Mouse (Mus musculus): ENCODE measurements around the gene Sipa1l2. TPM values are rescaled to one million over a fixed set of nuclear protein-coding genes. Genes with fewer than 3 reads are reported as not detected.

Gene Sipa1l2
- polyA plus RNA-seq, 1 experiment from 2014 or later: 31.8 TPM

DNA sequence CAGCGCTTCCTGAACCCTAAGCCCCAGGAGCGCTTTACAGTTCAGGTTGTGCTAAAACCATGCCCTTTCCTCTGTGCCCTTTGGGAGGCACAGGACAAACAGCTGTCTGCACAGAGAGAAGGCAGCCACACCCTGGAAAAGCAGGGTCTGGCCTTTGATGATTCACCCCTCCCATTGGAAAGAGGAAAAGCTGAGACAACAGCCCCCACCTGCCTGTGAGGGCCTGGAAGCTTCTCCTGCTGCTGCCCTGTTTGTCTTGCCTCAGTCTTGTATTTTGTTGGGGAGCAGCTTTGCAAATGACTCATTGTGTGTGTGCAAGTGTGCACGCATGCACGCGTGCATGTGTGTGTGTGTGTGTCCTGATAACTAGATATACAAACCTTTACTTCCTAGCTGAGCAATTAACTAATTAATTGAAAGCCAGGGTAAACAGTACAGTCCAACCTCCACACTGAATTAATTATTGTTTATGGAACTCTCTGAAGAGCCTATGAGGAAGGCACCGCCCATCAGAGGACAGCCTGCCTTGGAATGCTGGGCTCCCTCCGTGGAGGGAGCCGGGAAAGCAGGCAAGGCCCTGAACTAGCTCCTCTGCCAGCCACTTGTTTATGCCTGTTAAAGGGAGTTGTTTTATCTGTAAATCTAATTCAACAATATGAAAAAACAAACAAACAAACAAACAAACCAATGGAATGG is 35.4 kb upstream of the Sipa1l2 start:
- Histone ChIP-seq H3K27me3 (no peaks in the 10 kb centered on the region), H3K4me3 (replicated peaks) (no peak overlapping the region), H3K9ac (replicated peaks) (no peak overlapping the region), H3K4me1 (replicated peaks) (peaks cover 9% of the 10 kb centered on the region; the same call in 1 of the 2 replicates), H3K4me2 (replicated peaks) (no peak overlapping the region), H3K27ac (no peak overlapping the region), H3K9me3 (no peaks in the 10 kb centered on the region), H3K36me3 (no peaks in the 10 kb centered on the region)
- ATAC-seq: no peak
- WGBS: 81% methylated on average over 8 of the region's 8 CpGs

DNA sequence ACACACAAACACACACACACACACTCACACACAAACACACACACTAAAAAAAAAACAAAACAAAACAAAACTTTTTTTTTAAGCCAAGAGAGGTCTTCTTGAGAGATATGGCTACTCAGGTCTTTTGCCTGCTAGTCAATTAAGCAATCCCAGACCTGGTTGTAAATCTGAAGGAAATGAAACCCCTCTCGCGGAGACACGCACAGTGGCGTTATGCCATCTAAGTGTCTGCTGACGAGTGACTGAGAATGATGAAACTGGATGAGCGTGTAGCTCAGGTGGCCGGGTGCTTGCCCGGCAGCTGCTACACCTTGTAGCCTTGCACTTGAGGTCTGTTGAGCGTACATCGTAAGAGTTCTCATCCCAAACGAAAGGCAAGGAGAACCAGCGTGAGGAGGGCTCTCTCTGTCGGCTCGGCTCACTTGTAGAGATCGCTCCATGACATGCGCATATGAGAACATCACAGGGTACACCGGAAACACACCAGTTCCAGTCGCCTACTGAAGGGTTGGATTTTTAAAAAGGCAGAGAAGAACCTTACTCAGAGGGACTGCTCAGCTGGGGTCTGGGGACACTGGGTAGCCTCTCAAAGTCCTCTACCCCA is 34.7 kb upstream of the Sipa1l2 start:
- no peak for ATAC-seq
- H3K27me3 ChIP-seq: no peaks in the 10 kb centered on the region
- H3K27ac ChIP-seq: no peak overlapping the region
- H3K9me3 ChIP-seq: no peaks in the 10 kb centered on the region
- H3K4me3 ChIP-seq (replicated peaks): no peak overlapping the region
- H3K4me1 ChIP-seq (replicated peaks): peaks cover 9% of the 10 kb centered on the region; the same call in 1 of the 2 replicates
- no peaks in the 10 kb centered on the region for H3K36me3 ChIP-seq
- H3K4me2 ChIP-seq (replicated peaks): no peak overlapping the region
- 92% methylated on average over 18 of the region's 18 CpGs for WGBS
- H3K9ac ChIP-seq (replicated peaks): no peak overlapping the region

DNA sequence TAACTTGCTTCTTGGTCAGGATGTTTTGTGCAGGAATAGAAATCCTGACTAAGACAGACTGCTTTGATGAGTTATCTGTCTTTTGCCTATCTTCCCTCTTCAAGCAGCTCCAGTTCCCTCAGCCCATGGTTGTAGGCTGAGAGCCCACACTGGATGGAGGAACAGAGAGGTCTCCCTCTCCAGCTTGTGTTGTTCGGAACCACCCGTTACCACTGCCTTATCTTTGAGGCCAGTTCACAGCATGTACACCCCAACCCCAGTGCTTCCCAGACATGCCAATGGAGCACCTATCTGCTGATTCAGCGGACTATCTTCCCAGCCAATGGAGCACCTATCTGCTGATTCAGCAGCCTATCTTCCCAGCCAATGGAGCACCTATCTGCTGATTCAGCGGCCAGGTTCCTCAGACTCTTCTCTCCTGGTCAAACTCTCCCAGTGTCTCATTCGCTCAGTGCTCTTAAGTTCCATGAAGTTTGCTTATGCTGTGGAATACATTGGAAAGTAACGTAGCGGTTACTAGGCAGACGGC is 33.8 kb upstream of the Sipa1l2 start:
- Histone ChIP-seq H3K4me1 (replicated peaks) (peaks cover 9% of the 10 kb centered on the region; the same call in 1 of the 2 replicates), H3K4me3 (replicated peaks) (no peak overlapping the region), H3K9ac (replicated peaks) (no peak overlapping the region), H3K27me3 (no peaks in the 10 kb centered on the region), H3K4me2 (replicated peaks) (no peak overlapping the region), H3K27ac (no peak overlapping the region), H3K36me3 (no peaks in the 10 kb centered on the region), H3K9me3 (no peaks in the 10 kb centered on the region)
- ATAC-seq: no peak
- 89% methylated on average over 8 of the region's 8 CpGs for WGBS

DNA sequence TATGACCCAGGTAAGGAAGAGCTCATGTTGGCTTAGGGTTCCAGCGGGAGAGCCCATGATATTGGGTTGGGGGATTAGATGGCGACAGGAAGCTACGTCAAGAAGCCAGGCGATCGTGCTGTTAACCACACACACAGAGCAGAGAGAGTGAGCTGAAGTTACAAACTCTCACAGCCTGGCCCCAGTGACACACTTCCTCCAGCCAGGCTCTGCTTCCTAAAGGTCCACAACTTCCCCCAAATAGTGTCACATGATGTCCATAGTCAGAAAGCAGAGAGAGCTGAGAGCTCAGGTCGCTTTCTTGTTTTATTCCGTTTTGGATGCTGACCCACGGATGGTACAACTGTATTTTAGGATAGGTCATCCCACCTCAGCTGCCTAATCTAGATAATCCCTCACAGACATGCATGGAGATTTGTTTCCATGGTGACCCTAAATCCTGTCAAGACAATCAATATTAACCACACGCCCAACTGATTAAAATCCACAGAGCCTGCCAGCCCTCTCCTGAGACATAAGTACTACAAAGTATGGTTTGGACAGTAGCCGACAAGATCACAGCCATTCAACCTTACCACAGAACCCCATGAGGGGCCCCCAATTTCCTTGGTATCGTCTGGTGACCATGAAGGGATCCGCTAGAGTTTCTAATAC is 30.6 kb upstream of the Sipa1l2 start:
- no peak overlapping the region for H3K9ac ChIP-seq (replicated peaks)
- 48% methylated on average over 12 of the region's 12 CpGs for WGBS
- peaks cover 9% of the 10 kb centered on the region; the same call in 1 of the 2 replicates for H3K4me1 ChIP-seq (replicated peaks)
- ATAC-seq: no peak
- H3K27me3 ChIP-seq: no peaks in the 10 kb centered on the region
- no peak overlapping the region for H3K4me3 ChIP-seq (replicated peaks)
- no peaks in the 10 kb centered on the region for H3K9me3 ChIP-seq
- no peak overlapping the region for H3K4me2 ChIP-seq (replicated peaks)
- H3K27ac ChIP-seq: no peak overlapping the region
- H3K36me3 ChIP-seq: no peaks in the 10 kb centered on the region

DNA sequence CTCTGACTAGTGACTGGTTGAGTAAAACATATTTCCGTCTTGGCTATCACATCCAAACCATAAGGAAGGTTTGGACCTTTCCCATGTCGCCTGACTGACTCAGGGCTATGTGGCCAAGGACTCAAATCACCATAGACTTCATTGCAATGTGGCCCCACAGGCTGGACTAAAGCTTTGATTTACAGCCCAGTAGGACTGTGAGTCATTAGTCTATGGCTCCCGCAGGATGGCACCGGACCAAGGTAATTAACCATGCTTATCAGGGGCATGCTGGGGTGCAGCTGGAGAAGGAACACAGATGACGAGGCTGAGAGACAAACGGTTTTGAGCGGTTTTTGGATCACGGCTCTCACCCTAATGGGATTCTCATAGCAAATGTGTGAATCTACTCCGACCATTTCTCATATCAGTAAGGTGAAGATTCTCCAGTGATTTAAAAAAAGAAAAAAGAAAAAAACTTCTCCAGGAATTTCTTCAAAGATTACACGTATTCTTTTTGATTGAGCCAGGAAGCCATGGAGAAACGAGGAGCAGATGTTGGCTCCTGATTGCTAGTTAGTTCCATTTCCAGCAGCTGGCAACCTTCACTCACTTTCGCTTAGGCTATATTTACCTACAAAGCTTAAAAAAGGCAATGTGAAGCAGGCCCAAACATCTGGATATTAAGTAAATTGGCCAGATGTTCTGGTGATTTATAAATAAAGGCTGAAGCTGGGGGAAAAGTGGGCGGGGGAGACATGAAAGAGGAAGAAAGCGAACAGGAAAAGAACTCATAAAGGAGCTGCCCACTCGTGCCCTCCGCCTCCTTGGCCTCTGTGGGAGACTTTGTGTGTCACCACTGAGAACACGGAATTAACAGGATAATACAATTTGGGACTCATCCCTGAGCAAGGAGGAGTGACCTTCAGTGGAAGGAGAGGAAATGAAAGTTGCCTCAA is 26.2 kb upstream of the Sipa1l2 start:
- peaks cover 18% of the 10 kb centered on the region for H3K4me1 ChIP-seq (replicated peaks)
- no peaks in the 10 kb centered on the region for H3K27me3 ChIP-seq
- no peak overlapping the region for H3K27ac ChIP-seq
- no peaks in the 10 kb centered on the region for H3K9me3 ChIP-seq
- 73% methylated on average over 17 of the region's 17 CpGs for WGBS
- H3K9ac ChIP-seq (replicated peaks): no peak overlapping the region
- H3K4me2 ChIP-seq (replicated peaks): no peak overlapping the region
- ATAC-seq: no peak
- H3K4me3 ChIP-seq (replicated peaks): no peak overlapping the region
- H3K36me3 ChIP-seq: no peaks in the 10 kb centered on the region

DNA sequence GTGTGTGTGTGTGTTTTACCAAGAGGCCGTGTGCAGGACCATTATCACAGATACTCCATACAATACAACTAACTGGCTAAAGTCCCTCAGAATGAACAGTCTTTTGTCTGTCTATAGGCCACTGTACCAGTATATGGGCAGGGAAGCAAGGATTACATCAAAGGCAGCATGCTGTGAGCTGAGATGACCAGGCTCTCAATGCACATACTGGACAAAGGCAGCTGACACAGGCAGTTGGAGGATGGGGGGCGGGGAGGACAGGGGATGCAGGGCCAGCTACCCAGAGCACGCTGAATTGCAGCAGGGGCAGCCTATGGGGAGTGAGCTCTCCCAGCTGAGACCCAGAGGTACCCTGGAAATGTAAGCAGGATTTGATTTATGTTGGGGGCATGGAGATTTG is 20.8 kb upstream of the Sipa1l2 start:
- H3K4me1 ChIP-seq (replicated peaks): peaks cover 25% of the 10 kb centered on the region
- H3K36me3 ChIP-seq: no peaks in the 10 kb centered on the region
- ATAC-seq: peak; percentile 68
- no peak overlapping the region for H3K4me2 ChIP-seq (replicated peaks)
- 17% methylated on average over 3 of the region's 3 CpGs for WGBS
- no peaks in the 10 kb centered on the region for H3K9me3 ChIP-seq
- peak overlapping the region; percentile 41; the same call in 1 of the 2 replicates for H3K27ac ChIP-seq
- H3K4me3 ChIP-seq (replicated peaks): no peak overlapping the region
- H3K9ac ChIP-seq (replicated peaks): no peak overlapping the region
- H3K27me3 ChIP-seq: no peaks in the 10 kb centered on the region

DNA sequence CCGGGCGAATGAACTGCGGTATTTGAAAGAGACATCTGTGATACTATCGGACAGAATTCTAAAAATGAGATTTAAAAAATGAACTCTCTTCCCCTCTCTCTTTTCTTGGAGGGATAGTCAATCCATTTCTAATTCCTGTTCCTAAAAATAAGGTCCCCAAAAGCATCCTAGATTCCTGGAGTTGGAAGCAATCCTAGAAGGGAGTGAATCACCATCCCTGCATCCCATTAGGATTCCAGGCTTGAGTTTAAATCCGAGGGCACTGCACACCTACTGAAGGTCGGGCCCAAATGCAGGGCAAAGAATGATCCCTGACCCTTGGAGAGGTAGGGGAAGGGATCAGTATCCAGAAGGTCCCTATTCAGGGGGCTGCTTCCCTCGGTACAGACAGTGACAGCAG is 17.0 kb upstream of the Sipa1l2 start:
- Histone ChIP-seq H3K36me3 (no peaks in the 10 kb centered on the region), H3K4me2 (replicated peaks) (no peak overlapping the region), H3K9me3 (no peaks in the 10 kb centered on the region), H3K4me3 (replicated peaks) (no peak overlapping the region), H3K9ac (replicated peaks) (no peak overlapping the region), H3K4me1 (replicated peaks) (peaks cover 23% of the 10 kb centered on the region), H3K27ac (no peak overlapping the region), H3K27me3 (no peaks in the 10 kb centered on the region)
- ATAC-seq: no peak
- 78% methylated on average over 7 of the region's 7 CpGs for WGBS

DNA sequence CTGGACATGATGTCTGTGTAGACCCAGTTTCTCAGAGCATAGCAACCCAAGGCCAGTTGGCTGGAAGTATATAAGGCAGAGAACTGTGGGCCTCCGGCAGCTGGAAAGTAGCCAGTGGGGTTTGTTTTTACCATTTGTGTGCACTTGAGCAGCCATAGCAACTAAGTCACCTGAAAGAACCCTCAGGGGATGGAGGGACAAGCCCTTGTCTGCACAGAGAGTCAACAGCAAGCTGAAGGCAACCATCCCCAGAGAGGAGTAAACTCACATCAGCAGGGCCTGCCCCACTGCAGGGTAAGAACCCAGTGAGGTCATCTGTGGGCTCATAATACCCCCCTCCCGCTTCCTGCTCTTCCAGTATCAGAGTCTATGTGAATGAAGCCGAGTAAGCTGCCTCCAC is 14.7 kb upstream of the Sipa1l2 start:
- 85% methylated on average over 3 of the region's 3 CpGs for WGBS
- ATAC-seq: no peak
- Histone ChIP-seq H3K27ac (no peak overlapping the region), H3K27me3 (no peaks in the 10 kb centered on the region), H3K4me3 (replicated peaks) (no peak overlapping the region), H3K36me3 (no peaks in the 10 kb centered on the region), H3K9ac (replicated peaks) (no peak overlapping the region), H3K9me3 (no peaks in the 10 kb centered on the region), H3K4me2 (replicated peaks) (no peak overlapping the region), H3K4me1 (replicated peaks) (0 out of 2 replicates have a peak, but pooled peaks cover 6% of the 10 kb centered on the region)

DNA sequence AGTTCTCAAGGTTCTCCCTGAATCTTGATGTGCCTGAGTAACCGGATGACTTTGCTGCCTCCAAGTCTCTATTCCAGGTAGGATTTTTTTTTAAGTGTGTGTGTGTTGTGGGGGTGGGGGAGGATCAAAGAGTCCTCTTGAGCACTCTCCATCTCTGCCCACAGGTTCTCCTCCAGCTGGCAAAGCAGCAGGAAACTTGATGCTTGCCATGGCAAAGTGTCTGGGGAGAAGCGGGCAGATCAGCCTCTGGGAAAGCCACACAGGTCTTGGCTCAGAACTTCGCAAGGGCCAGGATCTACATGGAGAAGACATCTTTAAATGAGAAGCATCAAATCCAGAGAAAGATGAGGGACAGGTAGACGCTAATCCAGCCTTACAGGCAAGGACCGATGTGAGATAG is 10.8 kb upstream of the Sipa1l2 start:
- ATAC-seq: no peak
- H3K4me3 ChIP-seq (replicated peaks): no peak overlapping the region
- H3K4me1 ChIP-seq (replicated peaks): no peaks in the 10 kb centered on the region
- no peaks in the 10 kb centered on the region for H3K9me3 ChIP-seq
- H3K9ac ChIP-seq (replicated peaks): no peak overlapping the region
- H3K4me2 ChIP-seq (replicated peaks): no peak overlapping the region
- no peaks in the 10 kb centered on the region for H3K36me3 ChIP-seq
- H3K27me3 ChIP-seq: 0 out of 2 replicates have a peak, but pooled peaks cover 4% of the 10 kb centered on the region
- 94% methylated on average over 5 of the region's 5 CpGs for WGBS
- H3K27ac ChIP-seq: no peak overlapping the region

DNA sequence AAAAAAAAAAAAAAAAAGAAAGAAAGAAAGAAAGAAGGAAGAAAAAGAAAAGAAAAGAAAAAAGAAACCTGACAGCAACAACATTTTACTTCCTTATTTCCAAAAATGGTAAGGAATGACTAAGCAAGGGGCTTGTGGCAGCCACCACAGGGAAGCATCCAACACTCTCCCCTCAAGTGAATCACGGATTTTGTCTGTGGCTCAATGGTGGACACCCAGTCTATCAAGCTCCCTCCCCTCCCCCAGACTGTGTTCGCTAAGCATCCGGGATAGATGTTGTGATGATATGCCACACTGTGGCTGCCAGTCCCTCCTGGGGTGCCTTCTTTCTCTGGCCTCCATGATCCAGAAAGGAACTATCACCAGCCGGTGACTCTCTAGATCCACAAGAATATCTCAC is 6.5 kb upstream of the Sipa1l2 start:
- H3K4me3 ChIP-seq (replicated peaks): no peak overlapping the region
- no peaks in the 10 kb centered on the region for H3K36me3 ChIP-seq
- 84% methylated on average over 4 of the region's 4 CpGs for WGBS
- ATAC-seq: no peak
- no peak overlapping the region for H3K27ac ChIP-seq
- no peaks in the 10 kb centered on the region for H3K4me1 ChIP-seq (replicated peaks)
- no peaks in the 10 kb centered on the region for H3K9me3 ChIP-seq
- H3K4me2 ChIP-seq (replicated peaks): no peak overlapping the region
- H3K27me3 ChIP-seq: peaks cover 15% of the 10 kb centered on the region; the same call in 1 of the 2 replicates
- no peak overlapping the region for H3K9ac ChIP-seq (replicated peaks)

DNA sequence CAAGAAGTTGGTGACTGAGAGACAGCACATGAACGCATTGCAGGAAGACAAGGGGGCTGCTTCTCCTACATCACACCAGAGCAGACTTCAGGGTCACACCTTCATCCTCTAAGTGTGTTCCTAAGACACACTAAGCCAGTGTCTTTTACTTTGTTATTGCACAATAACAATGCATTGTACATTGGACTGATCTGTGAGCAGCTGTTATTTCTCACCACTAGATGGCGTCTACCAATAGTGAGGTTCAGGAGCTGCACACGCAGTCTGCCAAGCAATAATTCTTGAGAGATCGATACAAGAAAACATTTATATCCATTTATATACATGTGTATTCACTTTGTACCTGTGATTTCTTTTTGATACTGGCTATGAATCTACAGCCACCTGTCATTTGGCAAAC is 4.7 kb upstream of the Sipa1l2 start:
- no peak overlapping the region for H3K4me3 ChIP-seq (replicated peaks)
- peaks cover 22% of the 10 kb centered on the region; the same call in 1 of the 2 replicates for H3K27me3 ChIP-seq
- no peak overlapping the region for H3K4me2 ChIP-seq (replicated peaks)
- 26% methylated on average over 4 of the region's 4 CpGs for WGBS
- H3K4me1 ChIP-seq (replicated peaks): peaks cover 6% of the 10 kb centered on the region; the same call in 1 of the 2 replicates
- H3K9ac ChIP-seq (replicated peaks): no peak overlapping the region
- no peak overlapping the region for H3K27ac ChIP-seq
- ATAC-seq: no peak
- H3K36me3 ChIP-seq: no peaks in the 10 kb centered on the region
- no peaks in the 10 kb centered on the region for H3K9me3 ChIP-seq

Measured in midbrain, embryonic 13.5 days (tissue).